Mouse (Mus musculus): ENCODE data around the gene Clic3. TPM values are rescaled to one million over a fixed set of nuclear protein-coding genes. Genes with fewer than 3 reads are reported as not detected.

Clic3 gene
- polyA plus RNA-seq, 1 experiment from 2014 or later = 1.1 TPM

GRCm38 (mm10) chr2:25472550-25472949 is 15.9 kb downstream of the Clic3 start:
- no peak overlapping the region for H3K4me3 ChIP-seq
- H3K27ac ChIP-seq (replicated peaks) = no peak overlapping the region
- 76% methylated on average over 2 of the region's 2 CpGs for WGBS
- no peaks in the 10 kb centered on the region for H3K9me3 ChIP-seq (replicated peaks)
- peaks cover 6% of the 10 kb centered on the region for H3K4me1 ChIP-seq
- DNase-seq (ENCODE audit: low spot score) = no peak
- H3K36me3 ChIP-seq = no peaks in the 10 kb centered on the region
- no peaks in the 10 kb centered on the region for H3K27me3 ChIP-seq (ENCODE audit: low read depth, poor library complexity, severe bottlenecking)

- 88% methylated on average over 8 of the region's 8 CpGs for WGBS
- no peak for DNase-seq (ENCODE audit: low spot score)
- Histone ChIP-seq H3K4me3 (no peak overlapping the region), H3K9me3 (replicated peaks) (no peaks in the 10 kb centered on the region), H3K27ac (replicated peaks) (no peak overlapping the region), H3K4me1 (no peaks in the 10 kb centered on the region), H3K36me3 (no peaks in the 10 kb centered on the region), H3K27me3 (ENCODE audit: low read depth, poor library complexity, severe bottlenecking) (no peaks in the 10 kb centered on the region)
Measured at GRCm38 (mm10) chr2:25477541-25477940, 20.9 kb downstream of the Clic3 start.

GRCm38 (mm10) chr2:25477967-25478675 is 21.5 kb downstream of the Clic3 start:
- Histone ChIP-seq H3K4me3 (no peak overlapping the region), H3K4me1 (no peaks in the 10 kb centered on the region), H3K27me3 (ENCODE audit: low read depth, poor library complexity, severe bottlenecking) (no peaks in the 10 kb centered on the region), H3K9me3 (replicated peaks) (no peaks in the 10 kb centered on the region), H3K36me3 (no peaks in the 10 kb centered on the region), H3K27ac (replicated peaks) (no peak overlapping the region)
- 89% methylated on average over 3 of the region's 3 CpGs for WGBS
- no peak for DNase-seq (ENCODE audit: low spot score)

- no peaks in the 10 kb centered on the region for H3K4me1 ChIP-seq
- no peaks in the 10 kb centered on the region for H3K36me3 ChIP-seq
- H3K27ac ChIP-seq (replicated peaks) = no peak overlapping the region
- DNase-seq (ENCODE audit: low spot score) = no peak
- 80% methylated on average over 10 of the region's 10 CpGs for WGBS
- H3K4me3 ChIP-seq = no peak overlapping the region
- no peaks in the 10 kb centered on the region for H3K27me3 ChIP-seq (ENCODE audit: low read depth, poor library complexity, severe bottlenecking)
- no peaks in the 10 kb centered on the region for H3K9me3 ChIP-seq (replicated peaks)
Measured at GRCm38 (mm10) chr2:25479551-25480311, 23.1 kb downstream of the Clic3 start.

- 0 out of 2 replicates have a peak, but pooled peaks cover 6% of the 10 kb centered on the region for H3K4me1 ChIP-seq
- no peaks in the 10 kb centered on the region for H3K27me3 ChIP-seq (ENCODE audit: low read depth, poor library complexity, severe bottlenecking)
- DNase-seq (ENCODE audit: low spot score) = no peak
- no peak overlapping the region for H3K4me3 ChIP-seq
- H3K27ac ChIP-seq (replicated peaks) = no peak overlapping the region
- 83% methylated on average over 1 of the region's 1 CpGs for WGBS
- no peaks in the 10 kb centered on the region for H3K36me3 ChIP-seq
- H3K9me3 ChIP-seq (replicated peaks) = no peaks in the 10 kb centered on the region
Measured at GRCm38 (mm10) chr2:25480541-25480940, 23.9 kb downstream of the Clic3 start.

GRCm38 (mm10) chr2:25482969-25483368 is 26.3 kb downstream of the Clic3 start:
- no peaks in the 10 kb centered on the region for H3K36me3 ChIP-seq
- 0 out of 2 replicates have a peak, but pooled peaks cover 6% of the 10 kb centered on the region for H3K4me1 ChIP-seq
- H3K9me3 ChIP-seq (replicated peaks) = no peaks in the 10 kb centered on the region
- no peaks in the 10 kb centered on the region for H3K27me3 ChIP-seq (ENCODE audit: low read depth, poor library complexity, severe bottlenecking)
- DNase-seq (ENCODE audit: low spot score) = peak; percentile 36
- 30% methylated on average over 7 of the region's 7 CpGs for WGBS
- no peak overlapping the region for H3K27ac ChIP-seq (replicated peaks)
- H3K4me3 ChIP-seq = no peak overlapping the region

GRCm38 (mm10) chr2:25484901-25485647 is 28.4 kb downstream of the Clic3 start:
- Histone ChIP-seq H3K4me1 (0 out of 2 replicates have a peak, but pooled peaks cover 6% of the 10 kb centered on the region), H3K4me3 (no peak overlapping the region), H3K27ac (replicated peaks) (no peak overlapping the region), H3K36me3 (no peaks in the 10 kb centered on the region), H3K27me3 (ENCODE audit: low read depth, poor library complexity, severe bottlenecking) (no peaks in the 10 kb centered on the region), H3K9me3 (replicated peaks) (no peaks in the 10 kb centered on the region)
- no peak for DNase-seq (ENCODE audit: low spot score)
- 75% methylated on average over 11 of the region's 11 CpGs for WGBS

GRCm38 (mm10) chr2:25487965-25488670 is 31.5 kb downstream of the Clic3 start:
- 0 out of 2 replicates have a peak, but pooled peaks cover 6% of the 10 kb centered on the region for H3K4me1 ChIP-seq
- no peak overlapping the region for H3K27ac ChIP-seq (replicated peaks)
- no peaks in the 10 kb centered on the region for H3K27me3 ChIP-seq (ENCODE audit: low read depth, poor library complexity, severe bottlenecking)
- DNase-seq (ENCODE audit: low spot score) = no peak
- H3K4me3 ChIP-seq = no peak overlapping the region
- H3K36me3 ChIP-seq = no peaks in the 10 kb centered on the region
- WGBS = 78% methylated on average over 6 of the region's 6 CpGs
- no peaks in the 10 kb centered on the region for H3K9me3 ChIP-seq (replicated peaks)

- no peaks in the 10 kb centered on the region for H3K9me3 ChIP-seq (replicated peaks)
- H3K36me3 ChIP-seq = no peaks in the 10 kb centered on the region
- WGBS = 83% methylated on average over 7 of the region's 7 CpGs
- 0 out of 2 replicates have a peak, but pooled peaks cover 6% of the 10 kb centered on the region for H3K4me1 ChIP-seq
- H3K27ac ChIP-seq (replicated peaks) = no peak overlapping the region
- DNase-seq (ENCODE audit: low spot score) = no peak
- H3K4me3 ChIP-seq = no peak overlapping the region
- H3K27me3 ChIP-seq (ENCODE audit: low read depth, poor library complexity, severe bottlenecking) = no peaks in the 10 kb centered on the region
Measured at GRCm38 (mm10) chr2:25488671-25489068, 32.0 kb downstream of the Clic3 start.

- Histone ChIP-seq H3K27ac (replicated peaks) (no peak overlapping the region), H3K4me1 (0 out of 2 replicates have a peak, but pooled peaks cover 4% of the 10 kb centered on the region), H3K4me3 (no peak overlapping the region), H3K9me3 (replicated peaks) (no peaks in the 10 kb centered on the region), H3K27me3 (ENCODE audit: low read depth, poor library complexity, severe bottlenecking) (no peaks in the 10 kb centered on the region), H3K36me3 (no peaks in the 10 kb centered on the region)
- WGBS = 83% methylated on average over 5 of the region's 5 CpGs
- DNase-seq (ENCODE audit: low spot score) = no peak
Measured at GRCm38 (mm10) chr2:25492988-25493387, 36.4 kb downstream of the Clic3 start.

- WGBS = 89% methylated on average over 5 of the region's 5 CpGs
- Histone ChIP-seq H3K9me3 (replicated peaks) (no peaks in the 10 kb centered on the region), H3K27me3 (ENCODE audit: low read depth, poor library complexity, severe bottlenecking) (no peaks in the 10 kb centered on the region), H3K36me3 (no peaks in the 10 kb centered on the region), H3K27ac (replicated peaks) (no peak within 1 kb of the TSS), H3K4me1 (peaks cover 7% of the 10 kb centered on the region; the same call in 1 of the 2 replicates), H3K4me3 (no peak within 1 kb of the TSS)
- DNase-seq (ENCODE audit: low spot score) = no peak
Measured at GRCm38 (mm10) chr2:25493476-25493961, 36.9 kb downstream of the Clic3 start, which contains the start of gene Lcn12. TSS of gene Lcn12 (minus strand) at chr2:25493911.

- H3K4me3 ChIP-seq = no peak overlapping the region
- no peaks in the 10 kb centered on the region for H3K27me3 ChIP-seq (ENCODE audit: low read depth, poor library complexity, severe bottlenecking)
- H3K27ac ChIP-seq (replicated peaks) = no peak overlapping the region
- no peaks in the 10 kb centered on the region for H3K36me3 ChIP-seq
- peak; percentile 24 for DNase-seq (ENCODE audit: low spot score)
- 44% methylated on average over 4 of the region's 4 CpGs for WGBS
- no peaks in the 10 kb centered on the region for H3K9me3 ChIP-seq (replicated peaks)
- H3K4me1 ChIP-seq = peaks cover 20% of the 10 kb centered on the region
Measured at GRCm38 (mm10) chr2:25496462-25496861, 39.8 kb downstream of the Clic3 start.
